Mouse (Mus musculus) lung, postnatal 0 days (tissue): ENCODE measurements around the gene Cep170b.

Source experiments
- CTCF ChIP-seq: IDR thresholded peaks from 2 replicates; pipeline ENCODE4 v1.5.1; 2016; ENCODE audit warnings: antibody characterized with exemption, mild to moderate bottlenecking
- EP300 ChIP-seq: IDR thresholded peaks from 2 replicates; pipeline ENCODE4 v1.6.1; 2016; ENCODE audit warnings: antibody characterized with exemption, mild to moderate bottlenecking, control low read depth

- TF ChIP-seq CTCF (no peak), EP300 (no peak)
Observed at GRCm38 (mm10) chr12:112761411-112761810, 41.2 kb downstream of the Cep170b start.
